21 mouse cellular contexts compared by ENCODE assay signal in the genomic region with DNA sequence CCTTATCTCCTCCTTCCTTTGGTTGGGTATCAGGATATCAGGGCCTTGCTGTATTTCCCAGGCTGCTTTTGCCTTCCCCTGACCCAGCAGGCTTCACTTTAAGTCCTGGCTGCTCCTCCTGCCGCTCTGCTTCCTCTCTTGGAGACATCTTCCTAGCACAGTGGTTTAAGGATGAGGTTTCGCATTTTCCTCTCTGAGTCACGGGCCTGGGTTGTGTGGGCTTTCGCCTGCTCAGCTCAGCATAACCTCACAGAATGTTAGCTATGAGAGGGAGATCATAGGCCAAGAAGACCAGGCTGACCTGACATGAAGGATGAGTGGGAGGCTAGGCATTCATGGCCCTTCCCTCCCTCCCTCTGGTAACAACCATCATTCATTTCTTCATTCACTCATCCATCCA.
"Had no signal": no experiment of that assay in that cellular context is flagged by ENCODE, and none has a peak within 500 bp of the region (broad histone marks: within the 10 kb centered on the region; RNA-seq: fewer than 3 reads in every experiment).

No protein-coding gene starts in this region.

- H3K4me3 ChIP-seq: limb, embryonic 10.5 days; limb, embryonic 13.5 days; liver, embryonic 12.5 days; liver, embryonic 15.5 days; lung, embryonic 15.5 days; midbrain, embryonic 10.5 days; midbrain, embryonic 13.5 days; myocyte; stomach, embryonic 15.5 days had no signal

- H3K27ac ChIP-seq: limb, embryonic 10.5 days; limb, embryonic 13.5 days; liver, embryonic 12.5 days; liver, embryonic 15.5 days; lung, embryonic 15.5 days; midbrain, embryonic 10.5 days; midbrain, embryonic 13.5 days; stomach, embryonic 15.5 days had no signal

- H3K9ac ChIP-seq: limb, embryonic 13.5 days; liver, embryonic 12.5 days; liver, embryonic 15.5 days; lung, embryonic 15.5 days; midbrain, embryonic 13.5 days; stomach, embryonic 15.5 days had no signal

- H3K36me3 ChIP-seq: limb, embryonic 10.5 days; liver, embryonic 12.5 days; liver, embryonic 15.5 days; midbrain, embryonic 10.5 days; midbrain, embryonic 13.5 days; stomach, embryonic 15.5 days had no signal

- H3K4me2 ChIP-seq: limb, embryonic 13.5 days; liver, embryonic 12.5 days; liver, embryonic 15.5 days; lung, embryonic 15.5 days; midbrain, embryonic 13.5 days; stomach, embryonic 15.5 days had no signal

- ATAC-seq: liver, embryonic 12.5 days; midbrain, embryonic 13.5 days; midbrain, embryonic 16.5 days had no signal

- DNase-seq: kidney, adult 18-20 months; kidney, adult 9 months; kidney, postnatal 14 days; kidney, postnatal 4 days; liver; lung, adult 18-20 months; lung, postnatal 10 days; lung, postnatal 36 days; right cerebral cortex, postnatal 14 days; spleen, adult 18-20 months; thymus, postnatal 25 days had no signal

- H3K9me3 ChIP-seq: limb, embryonic 10.5 days; limb, embryonic 13.5 days; liver, embryonic 12.5 days; liver, embryonic 15.5 days; lung, embryonic 15.5 days; midbrain, embryonic 10.5 days; stomach, embryonic 15.5 days had no signal

- H3K27me3 ChIP-seq: limb, embryonic 13.5 days; liver, embryonic 15.5 days; lung, embryonic 15.5 days; midbrain, embryonic 13.5 days; stomach, embryonic 15.5 days had no signal
